Mouse (Mus musculus) layer of hippocampus, adult 8-10 months (tissue): ENCODE results near the gene Adck1. TPM values are rescaled to one million over a fixed set of nuclear protein-coding genes. Genes with fewer than 3 reads are reported as not detected.

Source experiments
- DNase-seq, 2 experiments: peaks; one replicate each; pipeline ENCODE4 v3.0.0; 2022; ENCODE audit warnings: low spot score in 2 of 2
- total RNA-seq, 4 experiments: library from RNA; stranded (reverse); gene quantifications; 2 replicates each; pipeline ENCODE4 v1.2.4; 2022

Adck1 gene
- total RNA-seq, 4 experiments from 2014 or later = 35.2 to 40.0 (median 35.5) TPM

GRCm38 (mm10) chr12:88472832-88473231, 112.5 kb downstream of the Adck1 start:
- DNase-seq = no peak

- DNase-seq = no peak
Observed at GRCm38 (mm10) chr12:88473796-88474195, 113.4 kb downstream of the Adck1 start.

GRCm38 (mm10) chr12:88475833-88476232, 115.5 kb downstream of the Adck1 start:
- DNase-seq = no peak

- DNase-seq = no peak
Observed at GRCm38 (mm10) chr12:88476702-88477101, 116.3 kb downstream of the Adck1 start.

GRCm38 (mm10) chr12:88481657-88482056, 121.3 kb downstream of the Adck1 start:
- no peak for DNase-seq

- no peak for DNase-seq
Observed at GRCm38 (mm10) chr12:88490881-88491280, 130.5 kb downstream of the Adck1 start.

Other genes with a start within 250 kb of the Adck1 start
- not detected for gene Gm10436, start 178.4 kb upstream of the Adck1 start, total RNA-seq
- not detected for gene Gm8332, start 110.5 kb upstream of the Adck1 start, total RNA-seq
- not detected for gene Gm5662, start 86.1 kb upstream of the Adck1 start, total RNA-seq
- not detected for gene Gm5039, start 36.5 kb upstream of the Adck1 start, total RNA-seq